Mouse (Mus musculus): Measurements from ENCODE around the gene Fgfr2.
"Not testable (repeated sequence)": the region's sequence is repeated elsewhere in the genome, so short reads cannot be mapped to it uniquely, and the experiment has no call there.

Gene Fgfr2

GRCm38 (mm10) chr7:130182551-130182950, 2940.6 kb downstream of the Fgfr2 start:
- no peak for DNase-seq (ENCODE audit: extremely low read depth, insufficient read length, low spot score)

- no peak for DNase-seq (ENCODE audit: extremely low read depth, insufficient read length, low spot score)
Observed at GRCm38 (mm10) chr7:130178991-130179390, 2944.2 kb downstream of the Fgfr2 start.

GRCm38 (mm10) chr7:130177009-130177408, 2946.1 kb downstream of the Fgfr2 start:
- DNase-seq (ENCODE audit: extremely low read depth, insufficient read length, low spot score) = no peak

GRCm38 (mm10) chr7:130174525-130174924, 2948.6 kb downstream of the Fgfr2 start:
- no peak for DNase-seq (ENCODE audit: extremely low read depth, insufficient read length, low spot score)

- no peak for DNase-seq (ENCODE audit: extremely low read depth, insufficient read length, low spot score)
Observed at GRCm38 (mm10) chr7:130173914-130174313, 2949.2 kb downstream of the Fgfr2 start.

GRCm38 (mm10) chr7:130170144-130170543, 2953.0 kb downstream of the Fgfr2 start:
- no peak for DNase-seq (ENCODE audit: extremely low read depth, insufficient read length, low spot score)

- no peak for DNase-seq (ENCODE audit: extremely low read depth, insufficient read length, low spot score)
Observed at GRCm38 (mm10) chr7:130168296-130168695, 2954.9 kb downstream of the Fgfr2 start.

- DNase-seq (ENCODE audit: extremely low read depth, insufficient read length, low spot score) = no peak
Observed at GRCm38 (mm10) chr7:130167261-130167660, 2955.9 kb downstream of the Fgfr2 start.

- DNase-seq (ENCODE audit: extremely low read depth, insufficient read length, low spot score) = no peak
Observed at GRCm38 (mm10) chr7:130166190-130166589, 2957.0 kb downstream of the Fgfr2 start.

- DNase-seq (ENCODE audit: extremely low read depth, insufficient read length, low spot score) = no peak
Observed at GRCm38 (mm10) chr7:130165408-130165807, 2957.7 kb downstream of the Fgfr2 start.

- DNase-seq (ENCODE audit: extremely low read depth, insufficient read length, low spot score) = no peak
Observed at GRCm38 (mm10) chr7:130162718-130163117, 2960.4 kb downstream of the Fgfr2 start.

- DNase-seq (ENCODE audit: extremely low read depth, insufficient read length, low spot score) = no peak
Observed at GRCm38 (mm10) chr7:130161581-130161980, 2961.6 kb downstream of the Fgfr2 start.

- DNase-seq (ENCODE audit: extremely low read depth, insufficient read length, low spot score) = no peak
Observed at GRCm38 (mm10) chr7:130158845-130159244, 2964.3 kb downstream of the Fgfr2 start.

GRCm38 (mm10) chr7:130153363-130153969, 2969.7 kb downstream of the Fgfr2 start:
- no peak for DNase-seq (ENCODE audit: extremely low read depth, insufficient read length, low spot score)

GRCm38 (mm10) chr7:130148906-130149305, 2974.2 kb downstream of the Fgfr2 start:
- DNase-seq (ENCODE audit: extremely low read depth, insufficient read length, low spot score) = no peak

- DNase-seq (ENCODE audit: extremely low read depth, insufficient read length, low spot score) = no peak
Observed at GRCm38 (mm10) chr7:130147230-130147629, 2975.9 kb downstream of the Fgfr2 start.

GRCm38 (mm10) chr7:130145211-130145610, 2977.9 kb downstream of the Fgfr2 start:
- no peak for DNase-seq (ENCODE audit: extremely low read depth, insufficient read length, low spot score)

GRCm38 (mm10) chr7:130143371-130143770, 2979.8 kb downstream of the Fgfr2 start:
- DNase-seq (ENCODE audit: extremely low read depth, insufficient read length, low spot score) = peak; percentile 48

- no peak for DNase-seq (ENCODE audit: extremely low read depth, insufficient read length, low spot score)
Observed at GRCm38 (mm10) chr7:130141088-130141873, 2981.9 kb downstream of the Fgfr2 start.

- DNase-seq (ENCODE audit: extremely low read depth, insufficient read length, low spot score) = no peak
Observed at GRCm38 (mm10) chr7:130134924-130135365, 2988.2 kb downstream of the Fgfr2 start.

- not testable (repeated sequence) for DNase-seq (ENCODE audit: extremely low read depth, insufficient read length, low spot score)
Observed at GRCm38 (mm10) chr7:130134428-130134827, 2988.7 kb downstream of the Fgfr2 start.

- no peak for DNase-seq (ENCODE audit: extremely low read depth, insufficient read length, low spot score)
Observed at GRCm38 (mm10) chr7:130130226-130130625, 2992.9 kb downstream of the Fgfr2 start.
